ENCODE assay signal across 22 mouse cellular contexts in genomic region chr3:135347739-135348264, GRCm38 (mm10). TPM values are rescaled to one million over a fixed set of nuclear protein-coding genes. Genes with fewer than 3 reads are reported as not detected.
A peak's percentile ranks its signal among the peaks of the same experiment; 100 is the strongest.
DNase-seq lines count a peak whose midpoint lies in the region; ATAC-seq and TF ChIP-seq lines count a peak whose summit lies in the region.
"Had no signal": no experiment of that assay in that cellular context is flagged by ENCODE, and none has a peak within 500 bp of the region (broad histone marks: within the 10 kb centered on the region; RNA-seq: fewer than 3 reads in every experiment).

Slc9b1 (plus strand) TSS chr3:135348029.

- 77% methylated on average over 14 of the region's 14 CpGs for WGBS in kidney, adult 2 months
- WGBS in kidney, embryonic 16.5 days = 75% methylated on average over 14 of the region's 14 CpGs

- no peak within 1 kb of the TSS for H3K4me3 ChIP-seq in kidney, adult 2 months (ENCODE audit: insufficient read depth, low read depth, low read length)
- H3K4me3 ChIP-seq in kidney, embryonic 16.5 days (ENCODE audit: low read length) = no peak within 1 kb of the TSS
- peak within 1 kb of the TSS; percentile 89 for H3K4me3 ChIP-seq in ES-Bruce4 (ENCODE audit: low read depth, low read length)
- H3K4me3 ChIP-seq: heart, embryonic 15.5 days; kidney, embryonic 15.5 days; limb, embryonic 15.5 days; midbrain, embryonic 13.5 days; neural tube, embryonic 12.5 days had no signal

- H3K4me2 ChIP-seq in kidney, embryonic 16.5 days (replicated peaks; ENCODE audit: low read depth, low read length) = no peak within 1 kb of the TSS
- H3K4me2 ChIP-seq: heart, embryonic 15.5 days; kidney, embryonic 15.5 days; limb, embryonic 15.5 days; midbrain, embryonic 13.5 days; neural tube, embryonic 12.5 days had no signal

- no peak within 1 kb of the TSS for H3K9ac ChIP-seq in kidney, embryonic 16.5 days (replicated peaks; ENCODE audit: low read length)
- H3K9ac ChIP-seq in ES-Bruce4 (ENCODE audit: low read depth, poor library complexity, severe bottlenecking) = peak within 1 kb of the TSS; percentile 38
- H3K9ac ChIP-seq: heart, embryonic 15.5 days; kidney, embryonic 15.5 days; limb, embryonic 15.5 days; liver, postnatal 0 days; midbrain, embryonic 13.5 days; neural tube, embryonic 12.5 days had no signal

- no peaks in the 10 kb centered on the region; the same call in 1 of the 2 replicates for H3K9me3 ChIP-seq in kidney, embryonic 16.5 days (ENCODE audit: low read length)
- no peaks in the 10 kb centered on the region for H3K9me3 ChIP-seq in ES-Bruce4 (replicated peaks; ENCODE audit: control insufficient read depth, insufficient read depth, low read length, poor library complexity, severe bottlenecking)
- H3K9me3 ChIP-seq: heart, embryonic 15.5 days; kidney, embryonic 15.5 days; limb, embryonic 15.5 days; midbrain, embryonic 13.5 days; neural tube, embryonic 12.5 days had no signal

- TF ChIP-seq CTCF in kidney, adult 2 months (conservative IDR thresholded peaks at IDR 0.05; ENCODE audit: insufficient read depth, insufficient read length, low read depth, low read length) = no peak
- no peak for TF ChIP-seq CTCF in ES-Bruce4 (IDR thresholded peaks at IDR 0.05; ENCODE audit: low read depth, low read length)

- no peak for TF ChIP-seq POLR2A in kidney, adult 2 months (IDR thresholded peaks at IDR 0.05; ENCODE audit: low read depth, low read length)
- peak; percentile 71 for TF ChIP-seq POLR2A in ES-Bruce4 (IDR thresholded peaks at IDR 0.05; ENCODE audit: insufficient read depth, low read length)

- no peaks in the 10 kb centered on the region for H3K27me3 ChIP-seq in kidney, adult 2 months (replicated peaks; ENCODE audit: control insufficient read depth, insufficient read depth, low read length)
- no peaks in the 10 kb centered on the region for H3K27me3 ChIP-seq in kidney, embryonic 16.5 days (ENCODE audit: insufficient read depth, low read length)
- no peaks in the 10 kb centered on the region for H3K27me3 ChIP-seq in ES-Bruce4 (ENCODE audit: control insufficient read depth, insufficient read depth, low read length, poor library complexity, severe bottlenecking)
- H3K27me3 ChIP-seq: heart, embryonic 15.5 days; kidney, embryonic 15.5 days; limb, embryonic 15.5 days; midbrain, embryonic 13.5 days; neural tube, embryonic 12.5 days had no signal

- no peak for TF ChIP-seq EP300 in ES-Bruce4 (IDR thresholded peaks at IDR 0.05; ENCODE audit: insufficient read depth, low read depth, low read length)

- no peaks in the 10 kb centered on the region for H3K4me1 ChIP-seq in kidney, adult 2 months (ENCODE audit: control insufficient read depth, insufficient read depth, low read length)
- no peaks in the 10 kb centered on the region for H3K4me1 ChIP-seq in kidney, embryonic 16.5 days (ENCODE audit: insufficient read depth, low read length)
- no peaks in the 10 kb centered on the region for H3K4me1 ChIP-seq in ES-Bruce4 (ENCODE audit: control insufficient read depth, insufficient read depth, low read length)
- H3K4me1 ChIP-seq: heart, embryonic 15.5 days; kidney, embryonic 15.5 days; limb, embryonic 15.5 days; midbrain, embryonic 13.5 days; neural tube, embryonic 12.5 days had no signal

- peak; percentile 6 for DNase-seq in kidney, adult 2 months
- peak; percentile 42 for DNase-seq in lung, postnatal 10 days
- DNase-seq in lung, postnatal 14 days = no peak
- DNase-seq in lung, postnatal 36 days = peak; percentile 46
- no peak for DNase-seq in cerebellum, postnatal 14 days
- DNase-seq in spleen, postnatal 10 days (ENCODE audit: low spot score in 2 of 2) = no peak
- DNase-seq: adrenal gland, postnatal 14 days; cerebellum, postnatal 10 days; embryo, embryonic 11 days; liver, postnatal 0 days; thymus, adult 18-20 months had no signal

- no peak within 1 kb of the TSS for H3K27ac ChIP-seq in kidney, adult 2 months (ENCODE audit: insufficient read depth, low read depth, low read length)
- H3K27ac ChIP-seq in kidney, embryonic 16.5 days (ENCODE audit: low read length) = no peak within 1 kb of the TSS
- H3K27ac ChIP-seq in ES-Bruce4 (ENCODE audit: insufficient read depth, low read length) = no peak within 1 kb of the TSS
- H3K27ac ChIP-seq: heart, embryonic 15.5 days; kidney, embryonic 15.5 days; limb, embryonic 15.5 days; midbrain, embryonic 13.5 days; neural tube, embryonic 12.5 days had no signal

- no peak for ATAC-seq in kidney, embryonic 16.5 days (ENCODE audit: low FRiP score, low TSS enrichment)
- ATAC-seq: forebrain, embryonic 16.5 days; liver, postnatal 0 days; midbrain, embryonic 13.5 days had no signal

- no peaks in the 10 kb centered on the region for H3K36me3 ChIP-seq in kidney, adult 2 months (ENCODE audit: control insufficient read depth, insufficient read depth, low read length)
- H3K36me3 ChIP-seq in kidney, embryonic 16.5 days (ENCODE audit: insufficient read depth, low read length) = no peaks in the 10 kb centered on the region
- H3K36me3 ChIP-seq in ES-Bruce4 (ENCODE audit: control insufficient read depth, insufficient read depth, low read length, poor library complexity, severe bottlenecking) = no peaks in the 10 kb centered on the region; the same call in 1 of the 2 replicates
- H3K36me3 ChIP-seq: heart, embryonic 15.5 days; kidney, embryonic 15.5 days; limb, embryonic 15.5 days; midbrain, embryonic 13.5 days; neural tube, embryonic 12.5 days had no signal

RNA-seq across cellular contexts. Expression of gene Slc9b1, which starts in this region (rescaled TPM):
- polyA plus RNA-seq in kidney, adult 2 months (2012; rRNA removed) = 0.06 TPM in 1 of 2 replicates, not detected in the other
- 0.41 and 0.44 TPM in 2 replicates for polyA plus RNA-seq in kidney, embryonic 16.5 days (2015; fragmentation: Nextera tagmentation; extraction: Ambion mirVana)
- polyA plus RNA-seq in ES-Bruce4 (2011; ENCODE audit: insufficient read depth, insufficient read length, low read depth, missing spikeins) = 18.4 and 20.9 TPM in 2 replicates
- polyA plus RNA-seq: brain, embryonic 14.5 days; forebrain, embryonic 16.5 days; heart, embryonic 15.5 days; hindbrain, embryonic 11.5 days; limb, embryonic 15.5 days; liver, postnatal 0 days; neural tube, embryonic 12.5 days; small intestine, adult 2 months had no signal

Comparison
In these comparisons a context has a peak if more than half of its experiments do, and no peak if none do; other contexts are left out.
1. RNA of gene Slc9b1 (polyA plus RNA-seq): 18.4 to 20.9 TPM in ES-Bruce4; 0.41 to 0.44 TPM in kidney, embryonic 16.5 days and 0.06 TPM in kidney, adult 2 months; every median in the first group is over 10 times any median in the second.
2. DNase-seq: peak in lung, postnatal 10 days (single experiment) and lung, postnatal 36 days (single experiment); none in lung, postnatal 14 days (single experiment), cerebellum, postnatal 14 days (0 of 2) and spleen, postnatal 10 days (0 of 2).
3. Peak in DNase-seq in kidney, adult 2 months; RNA of the gene not detected or under 1 TPM.